Mouse (Mus musculus): ENCODE measurements around the gene Nucb1. TPM values are rescaled to one million over a fixed set of nuclear protein-coding genes. Genes with fewer than 3 reads are reported as not detected.

Nucb1 gene
- polyA plus RNA-seq, 1 experiment: 135 TPM

- Histone ChIP-seq H3K79me2 (ENCODE audit: control insufficient read depth, insufficient read depth) (no peaks in the 10 kb centered on the region), H3K4me3 (no peak overlapping the region), H3K27me3 (ENCODE audit: control insufficient read depth, insufficient read depth, insufficient read length) (no peaks in the 10 kb centered on the region), H3K4me2 (ENCODE audit: low read depth) (peak overlapping the region; percentile 47), H3ac (ENCODE audit: control insufficient read depth, insufficient read length) (no peak overlapping the region), H3K36me3 (ENCODE audit: control insufficient read depth, insufficient read depth) (peaks cover 63% of the 10 kb centered on the region)
- TF ChIP-seq USF1 (IDR thresholded peaks at IDR 0.05; ENCODE audit: low read depth): no peak
- TF ChIP-seq REST (IDR thresholded peaks at IDR 0.05; ENCODE audit: insufficient read depth, insufficient read length): no peak
- no peak for TF ChIP-seq CEBPB (IDR thresholded peaks at IDR 0.05; ENCODE audit: insufficient read depth, poor library complexity, severe bottlenecking)
- TF ChIP-seq TCF12 (IDR thresholded peaks at IDR 0.05; ENCODE audit: insufficient read depth, poor library complexity, severe bottlenecking): no peak
- no peak for TF ChIP-seq MYOD1 (IDR thresholded peaks at IDR 0.05; ENCODE audit: control insufficient read depth in 1 of 3, insufficient read length in 2 of 3, low read depth in 2 of 3)
Observed at GRCm38 (mm10) chr7:45447325-45447990, 62.7 kb downstream of the Nucb1 start.

- H3K4me3 ChIP-seq: no peak overlapping the region
- no peak overlapping the region for H3ac ChIP-seq (ENCODE audit: control insufficient read depth, insufficient read length)
- no peaks in the 10 kb centered on the region for H3K27me3 ChIP-seq (ENCODE audit: control insufficient read depth, insufficient read depth, insufficient read length)
- H3K36me3 ChIP-seq (ENCODE audit: control insufficient read depth, insufficient read depth): peaks cover 60% of the 10 kb centered on the region
- no peak for TF ChIP-seq TCF12 (IDR thresholded peaks at IDR 0.05; ENCODE audit: insufficient read depth, poor library complexity, severe bottlenecking)
- TF ChIP-seq CEBPB (IDR thresholded peaks at IDR 0.05; ENCODE audit: insufficient read depth, poor library complexity, severe bottlenecking): no peak
- no peak for TF ChIP-seq TCF3 (IDR thresholded peaks at IDR 0.05; ENCODE audit: insufficient read length, low read depth)
- no peak for TF ChIP-seq MYOG (IDR thresholded peaks at IDR 0.05; ENCODE audit: control insufficient read depth in 1 of 3, insufficient read depth in 1 of 3, insufficient read length in 2 of 3, low read depth in 2 of 3)
- TF ChIP-seq MYOD1 (IDR thresholded peaks at IDR 0.05; ENCODE audit: control insufficient read depth in 1 of 3, insufficient read length in 2 of 3, low read depth in 2 of 3): no peak
- no peak for TF ChIP-seq POLR2AphosphoS2 (IDR thresholded peaks at IDR 0.05; ENCODE audit: insufficient read length, low read depth)
- TF ChIP-seq MAX (IDR thresholded peaks at IDR 0.05; ENCODE audit: low read depth): no peak
- no peak for TF ChIP-seq SRF (IDR thresholded peaks at IDR 0.05; ENCODE audit: control insufficient read depth, insufficient read length, low read depth)
- no peak for TF ChIP-seq POLR2A (IDR thresholded peaks at IDR 0.05; ENCODE audit: insufficient read length, low read depth)
- H3K79me2 ChIP-seq (ENCODE audit: control insufficient read depth, insufficient read depth): no peaks in the 10 kb centered on the region
- no peak overlapping the region for H3K4me2 ChIP-seq (ENCODE audit: low read depth)
Observed at GRCm38 (mm10) chr7:45446589-45446988, 63.6 kb downstream of the Nucb1 start.

GRCm38 (mm10) chr7:45443526-45444420 is 66.4 kb downstream of the Nucb1 start:
- no peaks in the 10 kb centered on the region for H3K79me2 ChIP-seq (ENCODE audit: control insufficient read depth, insufficient read depth)
- H3K4me2 ChIP-seq (ENCODE audit: low read depth): no peak overlapping the region
- TF ChIP-seq E2F4 (IDR thresholded peaks at IDR 0.05; ENCODE audit: insufficient read depth): no peak
- no peak for TF ChIP-seq POLR2A (IDR thresholded peaks at IDR 0.05; ENCODE audit: insufficient read length, low read depth)
- no peak for TF ChIP-seq MAX (IDR thresholded peaks at IDR 0.05; ENCODE audit: low read depth)
- H3ac ChIP-seq (ENCODE audit: control insufficient read depth, insufficient read length): no peak overlapping the region
- H3K36me3 ChIP-seq (ENCODE audit: control insufficient read depth, insufficient read depth): peaks cover 62% of the 10 kb centered on the region
- no peaks in the 10 kb centered on the region for H3K27me3 ChIP-seq (ENCODE audit: control insufficient read depth, insufficient read depth, insufficient read length)
- no peak overlapping the region for H3K4me3 ChIP-seq

Other genes with a start within 250 kb of the Nucb1 start
- gene Slc6a21, start 232.9 kb downstream of the Nucb1 start, polyA plus RNA-seq (2012; fragmentation: generic; extraction: Trizol): not detected
- 27.3 TPM for gene Trpm4, start 176.6 kb downstream of the Nucb1 start, polyA plus RNA-seq (2012; fragmentation: generic; extraction: Trizol)
- 173 TPM for gene Hrc, start 175.1 kb downstream of the Nucb1 start, polyA plus RNA-seq (2012; fragmentation: generic; extraction: Trizol)
- 6.6 TPM for gene Ppfia3, start 143.4 kb downstream of the Nucb1 start, polyA plus RNA-seq (2012; fragmentation: generic; extraction: Trizol)
- gene Lin7b, start 139.8 kb downstream of the Nucb1 start, polyA plus RNA-seq (2012; fragmentation: generic; extraction: Trizol): 2.4 TPM
- gene Snrnp70, start 114.7 kb downstream of the Nucb1 start, polyA plus RNA-seq (2012; fragmentation: generic; extraction: Trizol): 189 TPM
- gene Kcna7, start 104.8 kb downstream of the Nucb1 start, polyA plus RNA-seq (2012; fragmentation: generic; extraction: Trizol): 0.65 TPM
- gene Ntf5, start 96.7 kb downstream of the Nucb1 start, polyA plus RNA-seq (2012; fragmentation: generic; extraction: Trizol): 1.9 TPM
- gene Lhb, start 89.6 kb downstream of the Nucb1 start, polyA plus RNA-seq (2012; fragmentation: generic; extraction: Trizol): 0.07 TPM
- 125 TPM for gene Gys1, start 75.6 kb downstream of the Nucb1 start, polyA plus RNA-seq (2012; fragmentation: generic; extraction: Trizol)
- gene Ruvbl2, start 72.3 kb downstream of the Nucb1 start, polyA plus RNA-seq (2012; fragmentation: generic; extraction: Trizol): 118 TPM
- gene Ftl1, start 50.5 kb downstream of the Nucb1 start, polyA plus RNA-seq (2012; fragmentation: generic; extraction: Trizol): 2,413 TPM
- 249 TPM for gene Bax, start 43.5 kb downstream of the Nucb1 start, polyA plus RNA-seq (2012; fragmentation: generic; extraction: Trizol)
- 0.06 TPM for gene Tulp2, start 28.5 kb downstream of the Nucb1 start, polyA plus RNA-seq (2012; fragmentation: generic; extraction: Trizol)
- not detected for gene Gm45808, start 23.6 kb downstream of the Nucb1 start, polyA plus RNA-seq (2012; fragmentation: generic; extraction: Trizol)
- 0.13 TPM for gene Dhdh, start 21.6 kb downstream of the Nucb1 start, polyA plus RNA-seq (2012; fragmentation: generic; extraction: Trizol)
- 306 TPM for gene Ppp1r15a, start 15.9 kb upstream of the Nucb1 start, polyA plus RNA-seq (2012; fragmentation: generic; extraction: Trizol)
- 2.6 TPM for gene Plekha4, start 15.9 kb upstream of the Nucb1 start, polyA plus RNA-seq (2012; fragmentation: generic; extraction: Trizol)
- gene Hsd17b14, start 44.5 kb upstream of the Nucb1 start, polyA plus RNA-seq (2012; fragmentation: generic; extraction: Trizol): 1.9 TPM
- gene Bcat2, start 59.7 kb upstream of the Nucb1 start, polyA plus RNA-seq (2012; fragmentation: generic; extraction: Trizol): 54.1 TPM
- gene Fgf21, start 105.1 kb upstream of the Nucb1 start, polyA plus RNA-seq (2012; fragmentation: generic; extraction: Trizol): 486 TPM
- gene Fut1, start 106.9 kb upstream of the Nucb1 start, polyA plus RNA-seq (2012; fragmentation: generic; extraction: Trizol): 3.8 TPM
- gene Izumo1, start 111.4 kb upstream of the Nucb1 start, polyA plus RNA-seq (2012; fragmentation: generic; extraction: Trizol): not detected
- gene Rasip1, start 117.1 kb upstream of the Nucb1 start, polyA plus RNA-seq (2012; fragmentation: generic; extraction: Trizol): 0.40 TPM
- gene Mamstr, start 129.6 kb upstream of the Nucb1 start, polyA plus RNA-seq (2012; fragmentation: generic; extraction: Trizol): 12.5 TPM
- gene Fut2, start 156.0 kb upstream of the Nucb1 start, polyA plus RNA-seq (2012; fragmentation: generic; extraction: Trizol): 0.41 TPM
- gene Ntn5, start 173.6 kb upstream of the Nucb1 start, polyA plus RNA-seq (2012; fragmentation: generic; extraction: Trizol): 3.6 TPM
- 0.41 TPM for gene Sec1, start 184.0 kb upstream of the Nucb1 start, polyA plus RNA-seq (2012; fragmentation: generic; extraction: Trizol)
- gene Car11, start 189.4 kb upstream of the Nucb1 start, polyA plus RNA-seq (2012; fragmentation: generic; extraction: Trizol): 3.6 TPM
- gene Dbp, start 194.7 kb upstream of the Nucb1 start, polyA plus RNA-seq (2012; fragmentation: generic; extraction: Trizol): 26.2 TPM
- gene Rpl18, start 205.1 kb upstream of the Nucb1 start, polyA plus RNA-seq (2012; fragmentation: generic; extraction: Trizol): 3,224 TPM
- gene Sphk2, start 207.6 kb upstream of the Nucb1 start, polyA plus RNA-seq (2012; fragmentation: generic; extraction: Trizol): 22.8 TPM
- 0.18 TPM for gene Fam83e, start 210.8 kb upstream of the Nucb1 start, polyA plus RNA-seq (2012; fragmentation: generic; extraction: Trizol)
- gene Spaca4, start 215.4 kb upstream of the Nucb1 start, polyA plus RNA-seq (2012; fragmentation: generic; extraction: Trizol): not detected